Mouse (Mus musculus) lung, embryonic 14.5 days (tissue): ENCODE data around the gene Kdelc2. TPM values are rescaled to one million over a fixed set of nuclear protein-coding genes. Genes with fewer than 3 reads are reported as not detected.

Source experiments
- ATAC-seq: fragments of 200-750 bp; cut with Nextera tagmentation; 2 replicates; pipeline ENCODE4 v1.8.0; 2017; ENCODE audit warnings: mild to moderate bottlenecking, moderate TSS enrichment, moderate library complexity; ENCODE audit not compliant: insufficient read depth
- DNase-seq: peaks from one replicate; pipeline ENCODE4 v3.0.0-alpha.2; 2015
- H3K27ac ChIP-seq: fragments of 300-500 bp; sonication (generic); 2 replicates; pipeline ENCODE4 v1.5.1; 2014; ENCODE audit warnings: low read depth, mild to moderate bottlenecking, moderate library complexity
- H3K27me3 ChIP-seq: fragments of 300-500 bp; sonication (generic); 2 replicates; pipeline ENCODE4 v1.6.1; 2014; ENCODE audit warnings: low read length, control low read depth; ENCODE audit not compliant: insufficient read depth
- H3K36me3 ChIP-seq: fragments of 300-500 bp; sonication (generic); 2 replicates; pipeline ENCODE4 v1.6.1; 2014; ENCODE audit warnings: control low read depth; ENCODE audit not compliant: insufficient read depth
- H3K4me1 ChIP-seq: fragments of 300-500 bp; sonication (generic); 2 replicates; pipeline ENCODE4 v1.6.1; 2014; ENCODE audit warnings: antibody characterized with exemption, control low read depth; ENCODE audit not compliant: insufficient read depth
- H3K4me2 ChIP-seq: fragments of 300-500 bp; sonication (generic); 2 replicates; pipeline ENCODE4 v1.6.1; 2014; ENCODE audit warnings: mild to moderate bottlenecking
- H3K4me3 ChIP-seq: fragments of 300-500 bp; sonication (generic); 2 replicates; pipeline ENCODE4 v1.5.1; 2014; ENCODE audit warnings: low read depth, low read length
- H3K9ac ChIP-seq: fragments of 300-500 bp; sonication (generic); 2 replicates; pipeline ENCODE4 v1.6.1; 2014
- H3K9me3 ChIP-seq: fragments of 300-500 bp; sonication (generic); 2 replicates; pipeline ENCODE4 v1.6.1; 2016; ENCODE audit warnings: low read depth, low read length, control low read depth
- CTCF ChIP-seq: IDR thresholded peaks from 2 replicates; pipeline ENCODE4 v1.5.1; 2016; ENCODE audit warnings: antibody characterized with exemption, low read depth
- WGBS: fragments of 180-500 bp; shearing (Covaris S2); extraction: QIAGEN DNeasy Blood & Tissue Kit; methylation state at CpG from one replicate; pipeline ENCODE4 v1.1.7; 2014; 5-methylcytosine and 5-hydroxymethylcytosine counted together
- polyA plus RNA-seq: library from polyadenylated mRNA; unstranded; fragments of >200 nt; fragmentation: Nextera tagmentation; extraction: Ambion mirVana; gene quantifications from 2 replicates; pipeline ENCODE4 v1.2.1, GENCODE M21; 2014

The Kdelc2 gene
- polyA plus RNA-seq, 1 experiment from 2014 or later: 43.5 TPM

DNA sequence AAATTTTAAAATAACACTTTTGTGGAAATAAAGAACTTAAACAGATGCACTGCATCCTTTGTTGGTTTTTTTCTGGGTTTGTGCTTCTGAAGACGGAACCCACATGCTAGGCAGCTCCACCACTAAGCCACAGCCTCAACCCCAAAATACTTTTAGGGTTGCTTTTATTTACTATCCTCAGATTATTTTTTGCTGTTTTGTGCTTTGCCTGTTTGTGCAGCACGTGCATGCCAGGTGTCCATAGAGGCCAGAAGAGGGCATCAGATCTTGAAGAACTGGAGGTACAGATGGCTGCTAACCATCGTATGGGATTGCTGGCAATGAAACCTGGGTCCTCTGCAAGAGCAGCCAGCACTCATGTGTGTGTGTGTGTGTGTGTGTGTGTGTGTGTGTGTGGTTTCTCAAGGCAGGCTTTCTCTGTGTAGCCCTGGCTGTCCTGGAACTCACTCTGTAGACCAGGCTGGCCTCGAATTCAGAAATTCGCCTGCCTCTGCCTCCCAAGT lies 2.7 kb upstream of the Kdelc2 start:
- Histone ChIP-seq H3K4me3 (no peak overlapping the region), H3K9me3 (no peaks in the 10 kb centered on the region), H3K9ac (no peak overlapping the region), H3K27ac (no peak overlapping the region), H3K27me3 (no peaks in the 10 kb centered on the region), H3K4me2 (no peak overlapping the region), H3K36me3 (no peaks in the 10 kb centered on the region), H3K4me1 (0 out of 2 replicates have a peak, but pooled peaks cover 3% of the 10 kb centered on the region)
- DNase-seq (no peak), ATAC-seq (no peak)
- 85% methylated on average over 5 of the region's 5 CpGs for WGBS
- no peak for TF ChIP-seq CTCF

DNA sequence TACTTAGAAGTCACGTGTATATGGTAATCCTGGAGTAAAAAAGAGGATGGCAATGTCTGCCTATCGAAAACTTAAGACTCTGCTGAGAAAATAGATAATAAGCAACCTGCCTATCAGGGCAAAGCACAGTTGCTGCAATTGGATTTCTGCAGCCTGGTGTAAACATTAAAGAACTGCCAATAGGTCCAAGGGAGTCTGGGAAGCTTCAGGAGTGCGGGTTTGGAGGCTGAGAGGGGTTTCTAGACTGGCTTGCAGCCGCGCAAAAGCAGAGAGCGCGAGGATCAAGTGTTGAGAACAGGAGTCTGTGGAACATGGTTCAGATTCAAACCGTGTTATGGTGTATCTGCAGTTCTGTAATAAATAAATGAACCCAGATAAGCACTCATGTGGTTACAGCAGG lies 1.0 kb downstream of the Kdelc2 start:
- Histone ChIP-seq H3K4me2 (peak overlapping the region; percentile 67), H3K4me1 (0 out of 2 replicates have a peak, but pooled peaks cover 3% of the 10 kb centered on the region), H3K36me3 (peaks cover 9% of the 10 kb centered on the region; the same call in 1 of the 2 replicates), H3K27me3 (no peaks in the 10 kb centered on the region), H3K27ac (peak overlapping the region; percentile 100), H3K9me3 (no peaks in the 10 kb centered on the region), H3K4me3 (peak overlapping the region; percentile 78), H3K9ac (peak overlapping the region; percentile 92)
- TF ChIP-seq CTCF: no peak
- DNase-seq: no peak
- ATAC-seq: peak; percentile 24
- WGBS: 6% methylated on average over 8 of the region's 8 CpGs

DNA sequence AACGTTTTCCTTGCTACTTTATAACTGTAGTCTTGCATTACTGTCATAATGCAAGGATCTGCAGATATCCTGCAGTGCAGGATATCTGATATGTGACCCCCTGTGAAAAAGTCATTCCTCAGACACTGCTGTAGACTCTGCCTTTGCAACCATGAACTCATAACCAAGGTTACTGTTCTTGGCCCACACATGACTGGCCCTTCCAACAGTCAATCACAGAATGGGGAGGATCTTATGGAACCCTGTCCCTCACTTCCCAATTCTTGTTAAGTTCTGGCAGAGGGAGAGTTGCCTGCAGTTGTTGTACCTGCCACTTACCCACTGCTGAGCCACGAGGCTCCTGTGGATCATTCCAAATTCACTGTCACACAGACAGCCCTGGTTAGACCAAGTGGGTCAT lies 3.6 kb downstream of the Kdelc2 start:
- Histone ChIP-seq H3K27ac (no peak overlapping the region), H3K27me3 (no peaks in the 10 kb centered on the region), H3K4me3 (no peak overlapping the region), H3K9me3 (no peaks in the 10 kb centered on the region), H3K36me3 (peaks cover 26% of the 10 kb centered on the region; the same call in 1 of the 2 replicates), H3K4me2 (no peak overlapping the region), H3K9ac (no peak overlapping the region), H3K4me1 (0 out of 2 replicates have a peak, but pooled peaks cover 3% of the 10 kb centered on the region)
- WGBS: 69% methylated on average over 2 of the region's 2 CpGs
- no peak for TF ChIP-seq CTCF
- ATAC-seq (no peak), DNase-seq (no peak)

DNA sequence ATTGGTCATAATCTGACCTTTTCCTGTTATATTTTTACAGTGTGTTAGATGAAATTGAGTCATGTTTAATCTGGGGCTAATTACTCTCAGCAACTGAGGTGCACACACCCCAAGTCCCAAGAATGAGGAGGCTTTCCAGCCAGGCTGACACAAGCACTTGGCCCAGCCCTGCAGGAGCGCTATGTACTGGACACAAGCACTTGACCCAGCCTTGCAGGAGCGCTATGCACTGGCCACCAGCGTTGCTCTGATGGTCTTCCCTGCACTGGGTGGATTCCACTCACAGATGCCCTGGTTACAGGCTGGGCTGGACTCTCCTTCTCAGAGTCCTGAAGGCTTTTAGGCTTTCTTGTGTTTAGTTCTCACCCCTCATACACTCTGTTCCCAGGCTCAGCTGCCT lies 5.3 kb downstream of the Kdelc2 start:
- H3K4me2 ChIP-seq: no peak overlapping the region
- DNase-seq: no peak
- WGBS: 77% methylated on average over 3 of the region's 3 CpGs
- peaks cover 40% of the 10 kb centered on the region; the same call in 1 of the 2 replicates for H3K36me3 ChIP-seq
- no peaks in the 10 kb centered on the region for H3K27me3 ChIP-seq
- H3K4me3 ChIP-seq: no peak overlapping the region
- TF ChIP-seq CTCF: no peak
- H3K4me1 ChIP-seq: no peaks in the 10 kb centered on the region
- no peaks in the 10 kb centered on the region for H3K9me3 ChIP-seq
- H3K27ac ChIP-seq: no peak overlapping the region
- no peak overlapping the region for H3K9ac ChIP-seq
- no peak for ATAC-seq

DNA sequence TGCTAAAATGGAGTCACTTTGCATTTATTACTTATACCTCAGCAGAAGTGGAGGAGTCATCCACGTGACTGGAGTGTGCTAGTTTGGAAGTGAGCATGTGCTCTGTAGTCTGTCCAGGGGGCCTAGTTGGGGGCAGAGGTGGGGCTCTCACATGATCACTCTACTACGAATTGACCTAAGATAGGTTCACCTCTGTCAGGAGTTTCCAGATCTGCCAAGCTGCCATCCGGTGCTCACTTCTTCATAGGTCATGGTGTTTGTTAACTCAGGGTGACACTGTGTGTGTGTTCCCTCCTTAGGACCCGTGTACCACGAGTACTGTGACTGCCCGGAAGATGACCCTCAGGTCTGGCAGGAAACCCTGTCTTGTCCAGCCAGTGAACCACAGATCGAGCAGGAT lies 6.3 kb downstream of the Kdelc2 start:
- H3K4me1 ChIP-seq: no peaks in the 10 kb centered on the region
- TF ChIP-seq CTCF: no peak
- H3K9me3 ChIP-seq: no peaks in the 10 kb centered on the region
- 53% methylated on average over 7 of the region's 7 CpGs for WGBS
- peaks cover 40% of the 10 kb centered on the region; the same call in 1 of the 2 replicates for H3K36me3 ChIP-seq
- no peak overlapping the region for H3K4me3 ChIP-seq
- H3K9ac ChIP-seq: no peak overlapping the region
- ATAC-seq (no peak), DNase-seq (no peak)
- H3K27me3 ChIP-seq: no peaks in the 10 kb centered on the region
- no peak overlapping the region for H3K4me2 ChIP-seq
- no peak overlapping the region for H3K27ac ChIP-seq

DNA sequence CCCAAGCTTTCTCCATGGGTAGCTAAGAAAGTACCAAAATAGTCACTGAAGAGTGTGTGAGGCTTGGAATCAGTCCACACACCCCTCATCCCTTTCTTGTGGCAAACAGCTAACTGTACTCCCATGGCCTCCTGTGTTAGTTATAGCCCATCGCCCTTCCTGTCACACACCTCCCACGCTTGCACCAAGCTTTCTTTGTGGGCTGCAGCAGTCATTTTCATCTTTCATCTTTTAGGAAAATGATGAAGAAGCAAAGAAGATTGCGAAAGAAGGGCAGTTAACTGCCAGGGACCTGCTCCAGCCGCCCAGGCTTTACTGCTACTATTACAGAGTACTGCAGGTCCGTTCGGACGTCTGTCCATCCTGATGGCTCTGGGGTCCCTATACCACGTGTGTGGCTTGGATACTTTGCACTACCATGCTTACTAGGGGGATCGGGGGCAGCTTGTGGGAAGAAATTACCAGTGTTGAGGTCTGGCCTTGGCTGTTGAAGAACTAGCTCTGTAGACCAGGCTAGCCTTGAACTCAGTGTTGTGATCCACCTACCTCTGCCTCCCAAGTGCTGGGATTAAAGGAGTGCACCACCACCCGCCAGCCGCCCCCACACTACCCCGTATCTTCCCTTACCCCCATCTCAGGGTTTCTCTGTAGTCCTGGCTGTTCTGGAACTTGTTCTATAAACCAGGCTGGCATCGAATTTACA lies 14.0 kb downstream of the Kdelc2 start:
- DNase-seq (no peak), ATAC-seq (no peak; the same call in 1 of the 2 replicates)
- 70% methylated on average over 13 of the region's 13 CpGs for WGBS
- Histone ChIP-seq H3K36me3 (peaks cover 34% of the 10 kb centered on the region), H3K9me3 (no peaks in the 10 kb centered on the region), H3K27ac (no peak overlapping the region), H3K4me1 (peaks cover 8% of the 10 kb centered on the region), H3K9ac (no peak overlapping the region), H3K27me3 (no peaks in the 10 kb centered on the region), H3K4me2 (no peak overlapping the region), H3K4me3 (no peak overlapping the region)
- TF ChIP-seq CTCF: no peak

DNA sequence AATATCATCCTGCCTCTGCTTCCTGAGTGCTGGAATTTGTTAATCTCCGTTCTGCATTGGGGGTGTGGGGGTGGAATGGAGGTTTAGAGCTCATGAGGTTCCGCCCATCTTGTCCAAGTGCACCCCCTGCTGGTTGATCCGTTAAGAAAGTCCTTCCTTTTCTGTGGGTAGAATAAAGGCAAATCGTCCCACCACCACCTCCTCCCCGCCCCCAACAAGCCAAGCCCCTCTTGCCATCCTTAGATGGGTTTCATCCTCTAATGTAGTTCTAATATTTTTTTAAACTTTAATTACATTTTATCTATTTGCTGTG lies 14.5 kb downstream of the Kdelc2 start:
- no peak overlapping the region for H3K27ac ChIP-seq
- WGBS: 13% methylated on average over 5 of the region's 5 CpGs
- no peak overlapping the region for H3K9ac ChIP-seq
- no peak overlapping the region for H3K4me3 ChIP-seq
- peaks cover 9% of the 10 kb centered on the region for H3K4me1 ChIP-seq
- TF ChIP-seq CTCF: peak; percentile 76
- H3K36me3 ChIP-seq: peaks cover 29% of the 10 kb centered on the region
- H3K27me3 ChIP-seq: no peaks in the 10 kb centered on the region
- no peak overlapping the region for H3K4me2 ChIP-seq
- H3K9me3 ChIP-seq: no peaks in the 10 kb centered on the region
- ATAC-seq: no peak; the same call in 1 of the 2 replicates
- DNase-seq: peak; percentile 84
